Mouse (Mus musculus) embryonic facial prominence, embryonic 14.5 days (tissue): Measurements from ENCODE around the gene Cntnap5c. TPM values are rescaled to one million over a fixed set of nuclear protein-coding genes. Genes with fewer than 3 reads are reported as not detected.

Experiments
- ATAC-seq: fragments of 200-750 bp; cut with Nextera tagmentation; 2 replicates; pipeline ENCODE4 v1.8.0; 2017; ENCODE audit warnings: low read depth, moderate number of reproducible peaks, moderate TSS enrichment
- DNase-seq: peaks from one replicate; pipeline ENCODE4 v3.0.0-alpha.2; 2015; ENCODE audit warnings: low spot score
- H3K27ac ChIP-seq: fragments of 300-500 bp; sonication (generic); replicated peaks from 2 replicates; pipeline ENCODE4 v1.5.1; 2014; ENCODE audit warnings: low read depth, mild to moderate bottlenecking, low read length, moderate library complexity
- H3K27me3 ChIP-seq: fragments of 300-500 bp; sonication (generic); replicated peaks from 2 replicates; pipeline ENCODE4 v1.6.1; 2014; ENCODE audit warnings: low read length; ENCODE audit not compliant: control insufficient read depth, insufficient read depth
- H3K36me3 ChIP-seq: fragments of 300-500 bp; sonication (generic); 2 replicates; pipeline ENCODE4 v1.6.1; 2014; ENCODE audit warnings: low read length, mixed read lengths; ENCODE audit not compliant: control insufficient read depth, insufficient read depth
- H3K4me1 ChIP-seq: fragments of 300-500 bp; sonication (generic); 2 replicates; pipeline ENCODE4 v1.6.1; 2014; ENCODE audit warnings: antibody characterized with exemption, low read length; ENCODE audit not compliant: control insufficient read depth, insufficient read depth
- H3K4me2 ChIP-seq: fragments of 300-500 bp; sonication (generic); 2 replicates; pipeline ENCODE4 v1.6.1; 2014; ENCODE audit warnings: low read depth, mild to moderate bottlenecking, low read length, moderate library complexity, mixed read lengths
- H3K4me3 ChIP-seq: fragments of 300-500 bp; sonication (generic); 2 replicates; pipeline ENCODE4 v1.5.1; 2014; ENCODE audit warnings: low read depth, mild to moderate bottlenecking, low read length
- H3K9ac ChIP-seq: fragments of 300-500 bp; sonication (generic); 2 replicates; pipeline ENCODE4 v1.6.1; 2014; ENCODE audit warnings: low read depth, mild to moderate bottlenecking, low read length, moderate library complexity, mixed read lengths
- H3K9me3 ChIP-seq: fragments of 300-500 bp; sonication (generic); 2 replicates; pipeline ENCODE4 v1.6.1; 2016; ENCODE audit warnings: low read length; ENCODE audit not compliant: control insufficient read depth
- WGBS: fragments of 180-500 bp; shearing (Covaris S2); extraction: QIAGEN DNeasy Blood & Tissue Kit; methylation state at CpG from one replicate; pipeline ENCODE4 v1.1.7; 2014; 5-methylcytosine and 5-hydroxymethylcytosine counted together
- polyA plus RNA-seq: library from polyadenylated mRNA; unstranded; fragments of >200 nt; fragmentation: Nextera tagmentation; extraction: Ambion mirVana; gene quantifications from 2 replicates; pipeline ENCODE4 v1.2.1, GENCODE M21; 2014

Gene Cntnap5c
- polyA plus RNA-seq, 1 experiment from 2014 or later = 0.10 TPM

DNA sequence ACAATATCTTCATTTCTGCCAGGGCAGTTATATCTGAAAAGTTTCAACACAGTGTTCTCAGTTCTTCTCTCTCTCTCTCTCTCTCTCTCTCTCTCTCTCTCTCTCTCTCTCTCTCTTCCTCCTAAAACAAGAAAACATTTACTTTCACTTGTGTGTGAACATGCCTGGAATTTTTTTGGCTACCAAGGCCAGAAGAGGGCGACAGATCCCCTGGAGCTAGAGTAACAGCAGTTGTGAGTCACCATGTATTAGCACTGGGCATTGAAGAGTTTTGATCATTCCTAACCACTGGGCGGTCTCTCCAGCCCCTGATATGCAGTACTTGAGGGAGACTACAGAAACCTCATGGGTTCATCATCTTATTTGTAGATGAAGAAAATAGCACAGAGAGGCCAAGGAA lies 219.1 kb downstream of the Cntnap5c start:
- H3K4me2 ChIP-seq = no peak overlapping the region
- no peak overlapping the region for H3K27ac ChIP-seq
- no peak overlapping the region for H3K4me3 ChIP-seq
- no peaks in the 10 kb centered on the region for H3K36me3 ChIP-seq
- no peak overlapping the region for H3K9ac ChIP-seq
- H3K4me1 ChIP-seq = no peaks in the 10 kb centered on the region
- WGBS = 31% methylated on average over 2 of the region's 2 CpGs
- no peaks in the 10 kb centered on the region for H3K27me3 ChIP-seq
- no peaks in the 10 kb centered on the region for H3K9me3 ChIP-seq
- ATAC-seq (no peak), DNase-seq (peak; percentile 1)

DNA sequence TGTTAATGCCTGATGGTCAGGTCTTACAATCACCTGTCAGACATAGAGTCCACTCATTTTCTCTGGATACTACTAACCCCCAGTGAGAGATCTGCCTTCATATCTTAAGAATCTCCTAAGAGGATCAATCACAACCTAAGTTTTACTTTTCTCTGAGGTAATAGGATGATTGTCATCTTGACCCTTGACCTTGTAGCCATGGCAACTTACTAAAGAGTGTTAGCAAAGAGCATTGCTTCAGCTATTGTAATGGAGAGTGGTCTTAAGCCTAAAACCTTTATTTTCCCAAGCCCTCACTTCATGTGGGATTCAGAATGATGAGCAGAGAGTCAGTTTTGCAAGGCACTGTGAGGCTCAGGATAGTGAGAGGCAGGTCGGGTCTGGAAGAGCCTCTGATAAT lies 227.1 kb downstream of the Cntnap5c start:
- Histone ChIP-seq H3K27me3 (no peaks in the 10 kb centered on the region), H3K27ac (no peak overlapping the region), H3K36me3 (no peaks in the 10 kb centered on the region), H3K4me2 (no peak overlapping the region), H3K9ac (no peak overlapping the region), H3K9me3 (no peaks in the 10 kb centered on the region), H3K4me3 (no peak overlapping the region), H3K4me1 (no peaks in the 10 kb centered on the region)
- DNase-seq (no peak), ATAC-seq (no peak)
- WGBS = 38% methylated on average over 1 of the region's 1 CpGs

DNA sequence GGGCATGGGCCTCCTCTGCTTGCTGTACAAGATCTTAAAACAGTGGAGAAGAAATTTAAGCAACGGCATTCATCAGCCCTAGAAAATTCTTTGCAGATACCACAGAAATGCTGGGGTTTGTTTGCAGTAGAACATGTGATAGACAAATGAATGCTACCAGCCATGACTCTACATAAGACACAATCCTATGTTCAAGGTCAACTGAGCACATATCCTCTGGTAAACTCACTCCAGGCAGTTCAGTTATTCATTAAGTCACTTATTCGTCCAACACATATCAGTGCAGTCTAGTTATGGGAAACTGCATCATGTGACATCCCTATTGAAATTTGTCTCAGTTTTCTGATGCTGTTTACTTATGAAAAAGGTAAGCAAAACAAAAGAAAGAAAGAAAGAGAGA lies 229.7 kb downstream of the Cntnap5c start:
- no peak for ATAC-seq
- DNase-seq = no peak
- Histone ChIP-seq H3K4me3 (no peak overlapping the region), H3K9ac (no peak overlapping the region), H3K4me2 (no peak overlapping the region), H3K9me3 (no peaks in the 10 kb centered on the region), H3K36me3 (no peaks in the 10 kb centered on the region), H3K27ac (no peak overlapping the region), H3K27me3 (no peaks in the 10 kb centered on the region), H3K4me1 (no peaks in the 10 kb centered on the region)
- 81% methylated on average over 2 of the region's 2 CpGs for WGBS

DNA sequence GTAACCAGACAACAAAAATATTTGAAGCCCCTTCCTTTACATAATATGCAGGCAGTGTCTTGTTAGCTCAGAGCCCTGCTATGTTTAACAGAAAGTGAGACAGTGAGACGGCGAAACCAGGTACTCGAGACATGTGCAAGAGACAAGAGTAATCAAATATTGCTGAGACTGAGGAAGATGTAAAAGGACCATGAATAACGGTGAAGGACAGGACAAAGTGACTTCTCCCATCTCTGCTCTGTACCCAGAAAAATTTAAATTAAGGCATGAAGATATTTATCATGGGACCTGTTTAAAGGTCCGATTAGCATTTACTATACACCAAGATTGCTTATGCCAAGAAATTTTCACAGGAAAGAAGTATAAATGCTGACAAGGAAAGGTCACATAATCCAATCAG lies 233.5 kb downstream of the Cntnap5c start:
- Histone ChIP-seq H3K4me1 (no peaks in the 10 kb centered on the region), H3K4me2 (no peak overlapping the region), H3K27ac (no peak overlapping the region), H3K36me3 (no peaks in the 10 kb centered on the region), H3K9ac (no peak overlapping the region), H3K27me3 (no peaks in the 10 kb centered on the region), H3K4me3 (no peak overlapping the region), H3K9me3 (no peaks in the 10 kb centered on the region)
- ATAC-seq = no peak
- WGBS = 73% methylated on average over 5 of the region's 5 CpGs
- no peak for DNase-seq

DNA sequence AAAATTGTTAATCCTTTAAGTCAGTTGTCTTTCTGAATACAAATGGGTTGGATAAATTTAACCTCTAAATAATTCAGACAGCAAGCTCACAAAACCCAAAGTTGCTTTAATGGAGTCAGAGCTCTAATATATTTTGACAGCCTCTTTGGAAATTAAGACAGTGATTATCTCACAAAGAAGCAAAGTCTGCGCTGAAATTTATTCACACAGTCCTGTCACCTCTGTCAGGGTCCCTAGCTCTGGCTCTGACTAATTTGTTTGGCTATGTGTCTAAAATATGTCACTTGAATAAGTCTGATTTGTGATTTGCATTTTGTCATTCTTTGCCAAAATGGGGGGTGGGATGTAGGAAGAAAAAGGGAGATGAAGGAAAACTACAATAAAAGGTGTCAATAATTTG lies 234.0 kb downstream of the Cntnap5c start:
- Histone ChIP-seq H3K4me2 (no peak overlapping the region), H3K9ac (no peak overlapping the region), H3K9me3 (no peaks in the 10 kb centered on the region), H3K4me1 (no peaks in the 10 kb centered on the region), H3K36me3 (no peaks in the 10 kb centered on the region), H3K27me3 (no peaks in the 10 kb centered on the region), H3K4me3 (no peak overlapping the region), H3K27ac (no peak overlapping the region)
- ATAC-seq (no peak), DNase-seq (no peak)
- WGBS = 61% methylated on average over 1 of the region's 1 CpGs

DNA sequence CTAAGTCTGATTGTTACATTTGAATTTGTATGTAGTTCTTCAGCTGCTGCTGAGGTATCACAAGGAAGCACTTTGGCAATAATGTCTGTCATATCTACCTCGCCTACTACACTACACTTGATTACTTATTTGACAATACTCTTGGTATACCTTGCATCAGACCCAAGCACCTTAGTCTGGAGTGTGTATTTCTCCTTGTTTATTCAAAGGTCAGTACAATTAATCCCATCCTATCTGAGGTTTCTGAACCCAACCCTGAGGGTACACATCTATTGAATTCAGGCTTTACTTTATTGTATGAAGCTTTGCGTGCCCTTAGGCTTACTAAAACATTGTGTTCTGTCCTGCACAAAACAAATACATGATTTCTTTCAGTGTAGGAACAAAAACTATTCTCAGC lies 235.1 kb downstream of the Cntnap5c start:
- no peak overlapping the region for H3K4me3 ChIP-seq
- H3K9ac ChIP-seq = no peak overlapping the region
- no peak for ATAC-seq
- no peaks in the 10 kb centered on the region for H3K36me3 ChIP-seq
- no peaks in the 10 kb centered on the region for H3K4me1 ChIP-seq
- no peak overlapping the region for H3K27ac ChIP-seq
- 85% methylated on average over 2 of the region's 2 CpGs for WGBS
- DNase-seq = no peak
- H3K4me2 ChIP-seq = no peak overlapping the region
- no peaks in the 10 kb centered on the region for H3K27me3 ChIP-seq
- no peaks in the 10 kb centered on the region for H3K9me3 ChIP-seq

DNA sequence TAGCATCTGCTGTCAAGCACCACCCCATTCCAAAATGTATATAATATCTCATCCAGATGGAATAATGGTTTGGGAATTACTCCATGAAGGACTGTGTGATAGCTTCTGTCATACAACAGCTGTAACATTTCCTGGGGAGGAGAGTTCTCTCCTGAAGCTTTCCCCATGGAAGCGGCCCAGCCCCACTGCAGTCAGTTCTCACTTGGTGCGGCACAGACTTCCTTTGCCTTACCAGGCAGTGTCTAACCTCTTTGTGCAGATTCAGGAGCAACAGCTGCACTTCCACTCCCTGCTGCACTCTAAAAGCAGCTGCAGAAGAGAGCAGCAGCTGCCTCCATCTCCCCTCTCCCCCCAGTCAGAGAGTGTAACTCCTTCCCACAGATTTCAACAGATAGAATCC lies 271.8 kb downstream of the Cntnap5c start:
- Histone ChIP-seq H3K9me3 (no peaks in the 10 kb centered on the region), H3K9ac (no peak overlapping the region), H3K4me1 (no peaks in the 10 kb centered on the region), H3K4me3 (no peak overlapping the region), H3K27me3 (no peaks in the 10 kb centered on the region), H3K4me2 (no peak overlapping the region), H3K36me3 (no peaks in the 10 kb centered on the region), H3K27ac (no peak overlapping the region)
- 67% methylated on average over 2 of the region's 2 CpGs for WGBS
- ATAC-seq (peak; percentile 86), DNase-seq (peak; percentile 64)

DNA sequence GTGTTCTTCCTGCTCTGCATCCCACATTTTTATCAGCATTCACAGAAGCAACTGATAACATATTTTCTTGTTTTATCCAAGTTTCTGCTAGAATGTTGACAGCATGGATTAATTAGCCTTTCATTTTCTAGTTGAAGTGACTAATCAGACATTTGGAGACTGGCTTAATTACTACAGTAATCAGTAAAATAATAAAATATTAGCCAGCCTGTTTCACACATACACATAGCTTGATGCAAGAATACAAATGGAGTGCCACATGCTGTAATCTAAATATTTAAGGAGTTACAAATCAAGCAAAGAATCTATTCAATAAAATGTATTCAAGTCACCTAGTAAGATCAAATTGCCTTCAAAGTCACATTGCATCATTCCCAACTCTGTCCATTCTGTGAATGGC lies 275.8 kb downstream of the Cntnap5c start:
- Histone ChIP-seq H3K4me2 (no peak overlapping the region), H3K4me3 (no peak overlapping the region), H3K9ac (no peak overlapping the region), H3K4me1 (no peaks in the 10 kb centered on the region), H3K36me3 (no peaks in the 10 kb centered on the region), H3K9me3 (no peaks in the 10 kb centered on the region), H3K27me3 (no peaks in the 10 kb centered on the region), H3K27ac (no peak overlapping the region)
- ATAC-seq (no peak), DNase-seq (no peak)

DNA sequence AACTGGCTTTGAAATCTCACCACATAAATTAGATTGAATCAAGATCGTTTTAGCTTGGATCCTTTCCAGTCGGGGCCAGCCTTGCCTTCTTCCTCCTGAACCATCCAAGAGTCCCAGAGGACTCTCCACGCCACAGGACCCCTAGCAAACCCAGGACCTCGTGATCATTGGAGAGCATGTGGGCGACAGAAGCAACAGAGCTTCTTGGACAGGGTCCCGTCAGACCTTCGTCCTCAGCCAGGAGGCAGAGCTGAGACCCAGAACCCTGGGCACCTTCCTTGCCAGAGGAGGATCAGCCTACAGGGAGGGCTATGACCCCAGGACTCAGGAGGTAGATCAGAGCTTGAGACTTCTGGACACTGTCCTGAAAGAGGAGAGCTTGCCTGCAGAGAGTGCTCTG lies 300.5 kb downstream of the Cntnap5c start:
- Histone ChIP-seq H3K4me3 (no peak overlapping the region), H3K27me3 (no peaks in the 10 kb centered on the region), H3K36me3 (no peaks in the 10 kb centered on the region), H3K27ac (no peak overlapping the region), H3K4me2 (no peak overlapping the region), H3K9ac (no peak overlapping the region), H3K9me3 (no peaks in the 10 kb centered on the region), H3K4me1 (no peaks in the 10 kb centered on the region)
- ATAC-seq (no peak), DNase-seq (no peak)
- 76% methylated on average over 7 of the region's 7 CpGs for WGBS
